In genomic region chr6:137637443-137637842, GRCm38 (mm10) we compare ENCODE assay signal across 19 mouse cellular contexts.
"Had no signal": no experiment of that assay in that cellular context is flagged by ENCODE, and none has a peak within 500 bp of the region (broad histone marks: within the 10 kb centered on the region; RNA-seq: fewer than 3 reads in every experiment).

No protein-coding gene starts in this region.

- ATAC-seq: liver, postnatal 0 days; midbrain, embryonic 15.5 days had no signal

- H3K4me2 ChIP-seq: limb, embryonic 12.5 days; liver, embryonic 13.5 days; lung, embryonic 15.5 days; midbrain, embryonic 15.5 days; neural tube, embryonic 13.5 days had no signal

- DNase-seq: kidney, adult 11 months; kidney, adult 9 months; kidney, postnatal 36 days; liver; liver, embryonic 13.5 days; liver, postnatal 0 days; lung, postnatal 14 days; right cerebral cortex, adult 18-20 months; right cerebral cortex, postnatal 25 days; thymus, adult 2 months; thymus, postnatal 25 days had no signal

- H3K4me1 ChIP-seq: liver, embryonic 13.5 days; lung, embryonic 15.5 days; midbrain, embryonic 15.5 days; neural tube, embryonic 13.5 days had no signal

- H3K27ac ChIP-seq: kidney, postnatal 0 days; layer of hippocampus, adult 2 months; limb, embryonic 12.5 days; liver, embryonic 13.5 days; lung, embryonic 15.5 days; midbrain, embryonic 10.5 days; midbrain, embryonic 15.5 days; neural tube, embryonic 13.5 days; stomach, postnatal 0 days had no signal

- H3K9me3 ChIP-seq: limb, embryonic 12.5 days; liver, embryonic 13.5 days; lung, embryonic 15.5 days; midbrain, embryonic 10.5 days; midbrain, embryonic 15.5 days; neural tube, embryonic 13.5 days had no signal

- H3K27me3 ChIP-seq: limb, embryonic 12.5 days; liver, embryonic 13.5 days; lung, embryonic 15.5 days; midbrain, embryonic 15.5 days; neural tube, embryonic 13.5 days had no signal

- H3K9ac ChIP-seq: limb, embryonic 12.5 days; liver, embryonic 13.5 days; liver, postnatal 0 days; lung, embryonic 15.5 days; midbrain, embryonic 15.5 days; neural tube, embryonic 13.5 days had no signal

- H3K36me3 ChIP-seq: limb, embryonic 12.5 days; liver, embryonic 13.5 days; lung, embryonic 15.5 days; midbrain, embryonic 10.5 days; midbrain, embryonic 15.5 days; neural tube, embryonic 13.5 days had no signal

- H3K4me3 ChIP-seq: layer of hippocampus, adult 2 months; limb, embryonic 12.5 days; liver, embryonic 13.5 days; lung, embryonic 15.5 days; midbrain, embryonic 10.5 days; midbrain, embryonic 15.5 days; neural tube, embryonic 13.5 days had no signal
